Mouse (Mus musculus) myocyte (in vitro differentiated cells): ENCODE results near the gene Gata3. TPM values are rescaled to one million over a fixed set of nuclear protein-coding genes. Genes with fewer than 3 reads are reported as not detected.
A peak's percentile ranks its signal among the peaks of the same experiment; 100 is the strongest.

Source experiments
- H3K27me3 ChIP-seq: one replicate; pipeline ENCODE4 v1.6.1; 2011; ENCODE audit not compliant: control insufficient read depth, insufficient read depth, insufficient read length
- H3K36me3 ChIP-seq: one replicate; pipeline ENCODE4 v1.6.1; 2011; ENCODE audit not compliant: control insufficient read depth, insufficient read depth
- H3K4me2 ChIP-seq: one replicate; pipeline ENCODE4 v1.6.1; 2011; ENCODE audit warnings: low read depth, control low read depth
- H3K4me3 ChIP-seq: one replicate; pipeline ENCODE4 v1.5.1; 2011; ENCODE audit warnings: mild to moderate bottlenecking, control low read depth, moderate library complexity
- H3K79me2 ChIP-seq: one replicate; pipeline ENCODE4 v1.6.1; 2011; ENCODE audit not compliant: control insufficient read depth, insufficient read depth
- H3ac ChIP-seq: one replicate; pipeline ENCODE4 v1.6.1; 2011; ENCODE audit not compliant: control insufficient read depth, insufficient read length
- CEBPB ChIP-seq: IDR thresholded peaks from 2 replicates; pipeline ENCODE4 v1.6.1; 2011; ENCODE audit warnings: mild to moderate bottlenecking, moderate library complexity; ENCODE audit not compliant: poor library complexity, insufficient read depth, severe bottlenecking
- E2F4 ChIP-seq: IDR thresholded peaks from one replicate; pipeline ENCODE4 v1.6.1; 2011; ENCODE audit warnings: mild to moderate bottlenecking, control low read depth, moderate library complexity; ENCODE audit not compliant: insufficient read depth
- MAX ChIP-seq: IDR thresholded peaks from one replicate; pipeline ENCODE4 v1.6.1; 2011; ENCODE audit warnings: low read depth, mild to moderate bottlenecking, control low read depth
- MYOD1 ChIP-seq, 3 experiments: IDR thresholded peaks; one replicate each; pipeline ENCODE4 v1.6.1; 2011; ENCODE audit warnings: control low read depth in 2 of 3, low read depth in 2 of 3, mild to moderate bottlenecking in 2 of 3, moderate library complexity in 1 of 3; ENCODE audit not compliant: insufficient read length in 2 of 3, control insufficient read depth in 1 of 3
- MYOG ChIP-seq, 3 experiments: IDR thresholded peaks; one replicate each; pipeline ENCODE4 v1.6.1; 2011; ENCODE audit warnings: control low read depth in 2 of 3, low read depth in 2 of 3, mild to moderate bottlenecking in 2 of 3; ENCODE audit not compliant: insufficient read length in 2 of 3, control insufficient read depth in 1 of 3, insufficient read depth in 1 of 3
- POLR2A ChIP-seq: IDR thresholded peaks from one replicate; pipeline ENCODE4 v1.6.1; 2011; ENCODE audit warnings: low read depth, mild to moderate bottlenecking, control low read depth, moderate library complexity; ENCODE audit not compliant: insufficient read length
- POLR2AphosphoS2 ChIP-seq: IDR thresholded peaks from one replicate; pipeline ENCODE4 v1.6.1; 2011; ENCODE audit warnings: low read depth, control low read depth; ENCODE audit not compliant: insufficient read length
- REST ChIP-seq: IDR thresholded peaks from one replicate; pipeline ENCODE4 v1.6.1; 2011; ENCODE audit warnings: mild to moderate bottlenecking, control low read depth, moderate library complexity; ENCODE audit not compliant: insufficient read depth, insufficient read length
- SRF ChIP-seq: IDR thresholded peaks from one replicate; pipeline ENCODE4 v1.6.1; 2011; ENCODE audit warnings: low read depth; ENCODE audit not compliant: control insufficient read depth, insufficient read length
- TCF12 ChIP-seq: IDR thresholded peaks from one replicate; pipeline ENCODE4 v1.6.1; 2011; ENCODE audit warnings: mild to moderate bottlenecking, control low read depth; ENCODE audit not compliant: poor library complexity, insufficient read depth, severe bottlenecking
- TCF3 ChIP-seq: IDR thresholded peaks from one replicate; pipeline ENCODE4 v1.6.1; 2011; ENCODE audit warnings: low read depth, control low read depth; ENCODE audit not compliant: insufficient read length
- USF1 ChIP-seq: IDR thresholded peaks from one replicate; pipeline ENCODE4 v1.6.1; 2011; ENCODE audit warnings: low read depth, mild to moderate bottlenecking, control low read depth, moderate library complexity
- polyA plus RNA-seq: library from polyadenylated mRNA; unstranded; fragments of >200 nt; fragmentation: generic; extraction: Trizol; gene quantifications from one replicate; pipeline ENCODE4 v1.2.1, GENCODE M21; 2012; ENCODE audit warnings: missing spikeins

The Gata3 gene
- polyA plus RNA-seq, 1 experiment = 3.7 TPM

- H3K79me2 ChIP-seq = peaks cover 8% of the 10 kb centered on the region
- no peaks in the 10 kb centered on the region for H3K27me3 ChIP-seq
- peak overlapping the region; percentile 74 for H3K4me3 ChIP-seq
- no peak for TF ChIP-seq USF1
- TF ChIP-seq E2F4 = no peak
- TF ChIP-seq REST = no peak
- TF ChIP-seq MYOG (IDR thresholded peaks at IDR 0.05; ENCODE audit: control insufficient read depth in 1 of 3, insufficient read depth in 1 of 3, insufficient read length in 2 of 3, low read depth in 2 of 3) = peak in 1 of 3 experiments; percentile 19
- TF ChIP-seq MAX = no peak
- no peak for TF ChIP-seq CEBPB
- TF ChIP-seq SRF = no peak
- TF ChIP-seq TCF12 = no peak
- no peak for TF ChIP-seq TCF3
- peak; percentile 61 for TF ChIP-seq POLR2A
- TF ChIP-seq MYOD1 (IDR thresholded peaks at IDR 0.05; ENCODE audit: control insufficient read depth in 1 of 3, insufficient read length in 2 of 3, low read depth in 2 of 3) = no peak
- peak; percentile 35 for TF ChIP-seq POLR2AphosphoS2
- H3ac ChIP-seq = peak overlapping the region; percentile 20
- H3K36me3 ChIP-seq = no peaks in the 10 kb centered on the region
- H3K4me2 ChIP-seq = peak overlapping the region; percentile 74
Measured at GRCm38 (mm10) chr2:9879493-9879892, 10.3 kb downstream of the Gata3 start.

GRCm38 (mm10) chr2:9879092-9879491 lies 10.7 kb downstream of the Gata3 start:
- no peaks in the 10 kb centered on the region for H3K27me3 ChIP-seq
- peak overlapping the region; percentile 20 for H3ac ChIP-seq
- peak overlapping the region; percentile 74 for H3K4me3 ChIP-seq
- peak overlapping the region; percentile 74 for H3K4me2 ChIP-seq
- H3K79me2 ChIP-seq = peaks cover 8% of the 10 kb centered on the region
- no peak for TF ChIP-seq POLR2A
- no peak for TF ChIP-seq TCF3
- no peak for TF ChIP-seq SRF
- TF ChIP-seq TCF12 = peak; percentile 31
- TF ChIP-seq MYOG (IDR thresholded peaks at IDR 0.05; ENCODE audit: control insufficient read depth in 1 of 3, insufficient read depth in 1 of 3, insufficient read length in 2 of 3, low read depth in 2 of 3) = peak in 2 of 3 experiments; percentile 43 to 66
- TF ChIP-seq POLR2AphosphoS2 = no peak
- no peak for TF ChIP-seq CEBPB
- peak; percentile 13 to 77 (median 77) for TF ChIP-seq MYOD1 (IDR thresholded peaks at IDR 0.05; ENCODE audit: control insufficient read depth in 1 of 3, insufficient read length in 2 of 3, low read depth in 2 of 3)
- no peak for TF ChIP-seq E2F4
- TF ChIP-seq REST = no peak
- no peak for TF ChIP-seq USF1
- no peak for TF ChIP-seq MAX
- no peaks in the 10 kb centered on the region for H3K36me3 ChIP-seq

- Histone ChIP-seq H3K4me2 (peak overlapping the region; percentile 84), H3K4me3 (peak overlapping the region; percentile 74), H3K79me2 (peaks cover 8% of the 10 kb centered on the region), H3ac (peak overlapping the region; percentile 20), H3K36me3 (peaks cover 4% of the 10 kb centered on the region), H3K27me3 (no peaks in the 10 kb centered on the region)
- no peak for TF ChIP-seq REST
- TF ChIP-seq MAX = no peak
- TF ChIP-seq E2F4 = no peak
- peak in 2 of 3 experiments; percentile 63 to 72 for TF ChIP-seq MYOG (IDR thresholded peaks at IDR 0.05; ENCODE audit: control insufficient read depth in 1 of 3, insufficient read depth in 1 of 3, insufficient read length in 2 of 3, low read depth in 2 of 3)
- peak in 2 of 3 experiments; percentile 54 to 66 for TF ChIP-seq MYOD1 (IDR thresholded peaks at IDR 0.05; ENCODE audit: control insufficient read depth in 1 of 3, insufficient read length in 2 of 3, low read depth in 2 of 3)
- TF ChIP-seq POLR2AphosphoS2 = no peak
- TF ChIP-seq USF1 = no peak
- no peak for TF ChIP-seq TCF12
- no peak for TF ChIP-seq CEBPB
- TF ChIP-seq SRF = no peak
- peak; percentile 79 for TF ChIP-seq POLR2A
- TF ChIP-seq TCF3 = no peak
Measured at GRCm38 (mm10) chr2:9878564-9879081, 11.2 kb downstream of the Gata3 start.

GRCm38 (mm10) chr2:9877966-9878563 lies 11.8 kb downstream of the Gata3 start:
- TF ChIP-seq MYOG (IDR thresholded peaks at IDR 0.05; ENCODE audit: control insufficient read depth in 1 of 3, insufficient read depth in 1 of 3, insufficient read length in 2 of 3, low read depth in 2 of 3) = no peak
- no peak for TF ChIP-seq TCF3
- TF ChIP-seq POLR2AphosphoS2 = no peak
- no peak for TF ChIP-seq TCF12
- no peak for TF ChIP-seq MAX
- no peak for TF ChIP-seq USF1
- no peak for TF ChIP-seq E2F4
- no peak for TF ChIP-seq REST
- TF ChIP-seq MYOD1 (IDR thresholded peaks at IDR 0.05; ENCODE audit: control insufficient read depth in 1 of 3, insufficient read length in 2 of 3, low read depth in 2 of 3) = no peak
- TF ChIP-seq SRF = no peak
- no peak for TF ChIP-seq POLR2A
- no peak for TF ChIP-seq CEBPB
- H3K36me3 ChIP-seq = peaks cover 8% of the 10 kb centered on the region
- H3K79me2 ChIP-seq = peaks cover 8% of the 10 kb centered on the region
- no peaks in the 10 kb centered on the region for H3K27me3 ChIP-seq
- peak overlapping the region; percentile 20 for H3ac ChIP-seq
- peak overlapping the region; percentile 74 for H3K4me3 ChIP-seq
- peak overlapping the region; percentile 84 for H3K4me2 ChIP-seq
